ENCODE assay signal across 8 mouse cellular contexts in genomic region chr9:35541488-35541887, GRCm38 (mm10). TPM values are rescaled to one million over a fixed set of nuclear protein-coding genes. Genes with fewer than 3 reads are reported as not detected.
A peak's percentile ranks its signal among the peaks of the same experiment; 100 is the strongest.
DNase-seq lines count a peak whose midpoint lies in the region; ATAC-seq and TF ChIP-seq lines count a peak whose summit lies in the region.

No protein-coding gene starts in this region.

- no peak for TF ChIP-seq POLR2A in cortical plate, adult 2 months (IDR thresholded peaks at IDR 0.05; ENCODE audit: extremely low read depth, insufficient read depth, low read length)
- TF ChIP-seq POLR2A in spleen, adult 2 months (IDR thresholded peaks at IDR 0.05; ENCODE audit: low read depth, low read length) = no peak

- TF ChIP-seq CTCF in cortical plate, adult 2 months (IDR thresholded peaks at IDR 0.05; ENCODE audit: extremely low read depth, insufficient read depth, low read length) = peak; percentile 75
- TF ChIP-seq CTCF in spleen, adult 2 months (IDR thresholded peaks at IDR 0.05; ENCODE audit: extremely low read depth, insufficient read depth, insufficient read length, insufficient replicate concordance) = peak; percentile 38; the same call in 1 of the 2 replicates

- no peaks in the 10 kb centered on the region for H3K36me3 ChIP-seq in heart, embryonic 11.5 days (ENCODE audit: control insufficient read depth, insufficient read depth, low read length)
- no peaks in the 10 kb centered on the region for H3K36me3 ChIP-seq in limb, embryonic 12.5 days
- peaks cover 24% of the 10 kb centered on the region for H3K36me3 ChIP-seq in midbrain, embryonic 15.5 days (replicated peaks)
- H3K36me3 ChIP-seq in spleen, adult 2 months (ENCODE audit: control insufficient read depth, insufficient read depth, low read length) = no peaks in the 10 kb centered on the region

- WGBS in heart, embryonic 11.5 days (ENCODE audit: insufficient replicate concordance) = 12% methylated on average over 6 of the region's 6 CpGs
- WGBS in limb, embryonic 12.5 days = 8% methylated on average over 6 of the region's 6 CpGs
- 7% methylated on average over 6 of the region's 6 CpGs for WGBS in midbrain, embryonic 15.5 days
- 13% methylated on average over 6 of the region's 6 CpGs for WGBS in spleen, adult 2 months

- DNase-seq in heart, adult 11 months = peak; percentile 85
- peak; percentile 26 for DNase-seq in gastrocnemius, postnatal 25 days
- DNase-seq in kidney, adult 8-10 months = peak; percentile 39 to 77
- DNase-seq in spleen, adult 2 months (ENCODE audit: low read depth in 1 of 2, low spot score in 2 of 2) = peak; percentile 53 to 77

- H3K4me1 ChIP-seq in heart, embryonic 11.5 days (ENCODE audit: control insufficient read depth, insufficient read depth, low read length) = peaks cover 6% of the 10 kb centered on the region; the same call in 1 of the 2 replicates
- no peaks in the 10 kb centered on the region for H3K4me1 ChIP-seq in cortical plate, adult 2 months (ENCODE audit: control insufficient read depth, insufficient read depth, low read length)
- H3K4me1 ChIP-seq in limb, embryonic 12.5 days (replicated peaks) = peaks cover 18% of the 10 kb centered on the region
- no peaks in the 10 kb centered on the region for H3K4me1 ChIP-seq in midbrain, embryonic 15.5 days
- no peaks in the 10 kb centered on the region; the same call in 1 of the 2 replicates for H3K4me1 ChIP-seq in spleen, adult 2 months (ENCODE audit: control insufficient read depth, insufficient read depth, insufficient read length)

- no peak overlapping the region for H3K27ac ChIP-seq in heart, embryonic 11.5 days (ENCODE audit: low read depth, low read length)
- H3K27ac ChIP-seq in cortical plate, adult 2 months (ENCODE audit: insufficient read depth, low read length) = no peak overlapping the region
- no peak overlapping the region for H3K27ac ChIP-seq in limb, embryonic 12.5 days
- no peak overlapping the region for H3K27ac ChIP-seq in midbrain, embryonic 15.5 days
- H3K27ac ChIP-seq in spleen, adult 2 months (ENCODE audit: insufficient read depth, low read length) = no peak overlapping the region

- no peak overlapping the region for H3K4me3 ChIP-seq in heart, embryonic 11.5 days (ENCODE audit: low read depth, low read length)
- H3K4me3 ChIP-seq in cortical plate, adult 2 months (ENCODE audit: insufficient read depth, low read length) = no peak overlapping the region
- no peak overlapping the region for H3K4me3 ChIP-seq in limb, embryonic 12.5 days (replicated peaks)
- H3K4me3 ChIP-seq in midbrain, embryonic 15.5 days = no peak overlapping the region
- no peak overlapping the region for H3K4me3 ChIP-seq in spleen, adult 2 months (ENCODE audit: extremely low read depth, insufficient read depth, insufficient read length)

- no peaks in the 10 kb centered on the region for H3K9me3 ChIP-seq in heart, embryonic 11.5 days (replicated peaks; ENCODE audit: control insufficient read depth, low read length)
- H3K9me3 ChIP-seq in limb, embryonic 12.5 days = no peaks in the 10 kb centered on the region
- H3K9me3 ChIP-seq in midbrain, embryonic 15.5 days = no peaks in the 10 kb centered on the region

- no peak for ATAC-seq in heart, embryonic 11.5 days (replicated peaks; ENCODE audit: insufficient number of reproducible peaks, low FRiP score, low TSS enrichment)
- ATAC-seq in limb, embryonic 12.5 days (ENCODE audit: insufficient number of reproducible peaks, insufficient read depth, low FRiP score, low TSS enrichment, low read depth) = peak; percentile 64; the same call in 1 of the 2 replicates
- peak; percentile 85 for ATAC-seq in midbrain, embryonic 15.5 days (replicated peaks)

- H3K27me3 ChIP-seq in heart, embryonic 11.5 days (ENCODE audit: control insufficient read depth, insufficient read depth, low read length) = no peaks in the 10 kb centered on the region
- H3K27me3 ChIP-seq in limb, embryonic 12.5 days = peaks cover 3% of the 10 kb centered on the region; the same call in 1 of the 2 replicates
- H3K27me3 ChIP-seq in midbrain, embryonic 15.5 days (replicated peaks) = no peaks in the 10 kb centered on the region
- no peaks in the 10 kb centered on the region for H3K27me3 ChIP-seq in spleen, adult 2 months (ENCODE audit: control insufficient read depth, insufficient read depth, low read length)

- H3K9ac ChIP-seq in heart, embryonic 11.5 days (ENCODE audit: low read depth, low read length) = no peak overlapping the region
- H3K9ac ChIP-seq in limb, embryonic 12.5 days (replicated peaks) = no peak overlapping the region
- H3K9ac ChIP-seq in midbrain, embryonic 15.5 days = no peak overlapping the region

- no peak overlapping the region for H3K4me2 ChIP-seq in heart, embryonic 11.5 days
- H3K4me2 ChIP-seq in limb, embryonic 12.5 days = no peak overlapping the region
- no peak overlapping the region for H3K4me2 ChIP-seq in midbrain, embryonic 15.5 days

RNA-seq across cellular contexts. Expression of gene Ddx25, which starts 16.8 kb away (rescaled TPM):
- polyA plus RNA-seq in heart, embryonic 11.5 days (2014; fragmentation: Nextera tagmentation; extraction: Ambion mirVana) = 2.5 TPM in 2 replicates
- polyA plus RNA-seq in cortical plate, adult 2 months (2012; rRNA removed) = 13.9 and 14.8 TPM in 2 replicates
- not detected for total RNA-seq in gastrocnemius, postnatal 25 days (2021)
- 4.4 and 5.1 TPM in 2 replicates for polyA plus RNA-seq in limb, embryonic 12.5 days (2016; fragmentation: Nextera tagmentation; extraction: Ambion mirVana)
- 27.9 and 30.0 TPM in 2 replicates for polyA plus RNA-seq in midbrain, embryonic 15.5 days (2015; fragmentation: Nextera tagmentation; extraction: Ambion mirVana)
- polyA plus RNA-seq in spleen, adult 2 months (2012; rRNA removed) = 0.12 and 0.14 TPM in 2 replicates

RNA-seq across cellular contexts. Expression of gene Pus3, which starts 16.9 kb away (rescaled TPM):
- polyA plus RNA-seq in heart, embryonic 11.5 days (2014; fragmentation: Nextera tagmentation; extraction: Ambion mirVana) = 16.8 and 17.6 TPM in 2 replicates
- polyA plus RNA-seq in cortical plate, adult 2 months (2012; rRNA removed) = 11.4 and 12.0 TPM in 2 replicates
- 1 to 10 TPM; 7.0 to 9.2 TPM for total RNA-seq in gastrocnemius, postnatal 25 days (2021)
- 19.3 and 19.4 TPM in 2 replicates for polyA plus RNA-seq in limb, embryonic 12.5 days (2016; fragmentation: Nextera tagmentation; extraction: Ambion mirVana)
- 14.8 and 16.0 TPM in 2 replicates for polyA plus RNA-seq in midbrain, embryonic 15.5 days (2015; fragmentation: Nextera tagmentation; extraction: Ambion mirVana)
- polyA plus RNA-seq in spleen, adult 2 months (2012; rRNA removed) = 1.1 and 1.6 TPM in 2 replicates

RNA-seq across cellular contexts. Expression of gene Gm1113, which starts 23.4 kb away (rescaled TPM):
- polyA plus RNA-seq in heart, embryonic 11.5 days (2014; fragmentation: Nextera tagmentation; extraction: Ambion mirVana) = not detected in 2 replicates
- polyA plus RNA-seq in cortical plate, adult 2 months (2012; rRNA removed) = not detected in 2 replicates
- not detected for total RNA-seq in gastrocnemius, postnatal 25 days (2021)
- polyA plus RNA-seq in limb, embryonic 12.5 days (2016; fragmentation: Nextera tagmentation; extraction: Ambion mirVana) = not detected in 2 replicates
- not detected in 2 replicates for polyA plus RNA-seq in midbrain, embryonic 15.5 days (2015; fragmentation: Nextera tagmentation; extraction: Ambion mirVana)
- polyA plus RNA-seq in spleen, adult 2 months (2012; rRNA removed) = not detected in 2 replicates

RNA-seq across cellular contexts. Expression of gene Pate2, which starts 28.6 kb away (rescaled TPM):
- polyA plus RNA-seq in heart, embryonic 11.5 days (2014; fragmentation: Nextera tagmentation; extraction: Ambion mirVana) = 0.46 and 0.73 TPM in 2 replicates
- polyA plus RNA-seq in cortical plate, adult 2 months (2012; rRNA removed) = 0.44 and 0.49 TPM in 2 replicates
- total RNA-seq in gastrocnemius, postnatal 25 days (2021) = not detected
- 1.3 and 1.5 TPM in 2 replicates for polyA plus RNA-seq in limb, embryonic 12.5 days (2016; fragmentation: Nextera tagmentation; extraction: Ambion mirVana)
- 1.2 TPM in 2 replicates for polyA plus RNA-seq in midbrain, embryonic 15.5 days (2015; fragmentation: Nextera tagmentation; extraction: Ambion mirVana)
- 0.05 and 0.06 TPM in 2 replicates for polyA plus RNA-seq in spleen, adult 2 months (2012; rRNA removed)

RNA-seq across cellular contexts. Expression of gene Hyls1, which starts 28.7 kb away (rescaled TPM):
- polyA plus RNA-seq in heart, embryonic 11.5 days (2014; fragmentation: Nextera tagmentation; extraction: Ambion mirVana) = 15.4 and 16.0 TPM in 2 replicates
- polyA plus RNA-seq in cortical plate, adult 2 months (2012; rRNA removed) = 5.4 and 7.3 TPM in 2 replicates
- total RNA-seq in gastrocnemius, postnatal 25 days (2021) = 1 to 10 TPM; 1.0 to 1.1 TPM
- 23.2 TPM in 2 replicates for polyA plus RNA-seq in limb, embryonic 12.5 days (2016; fragmentation: Nextera tagmentation; extraction: Ambion mirVana)
- polyA plus RNA-seq in midbrain, embryonic 15.5 days (2015; fragmentation: Nextera tagmentation; extraction: Ambion mirVana) = 14.5 and 16.3 TPM in 2 replicates
- 1.1 and 1.4 TPM in 2 replicates for polyA plus RNA-seq in spleen, adult 2 months (2012; rRNA removed)

Comparison
In these comparisons a context has a peak if more than half of its experiments do, and no peak if none do; other contexts are left out.
1. DNase-seq: peak in every context shown above with its lines; median percentile 85 in heart, adult 11 months; 65 in spleen, adult 2 months; 58 in kidney, adult 8-10 months; 26 in gastrocnemius, postnatal 25 days.